Mouse (Mus musculus) NIH3T3 (cell line): ENCODE results near the gene Sept9.

Experiments used
- DNase-seq: peaks from one replicate; pipeline ENCODE4 v3.0.0-alpha.2; 2012; ENCODE audit warnings: low read depth

Gene Sept9

DNA sequence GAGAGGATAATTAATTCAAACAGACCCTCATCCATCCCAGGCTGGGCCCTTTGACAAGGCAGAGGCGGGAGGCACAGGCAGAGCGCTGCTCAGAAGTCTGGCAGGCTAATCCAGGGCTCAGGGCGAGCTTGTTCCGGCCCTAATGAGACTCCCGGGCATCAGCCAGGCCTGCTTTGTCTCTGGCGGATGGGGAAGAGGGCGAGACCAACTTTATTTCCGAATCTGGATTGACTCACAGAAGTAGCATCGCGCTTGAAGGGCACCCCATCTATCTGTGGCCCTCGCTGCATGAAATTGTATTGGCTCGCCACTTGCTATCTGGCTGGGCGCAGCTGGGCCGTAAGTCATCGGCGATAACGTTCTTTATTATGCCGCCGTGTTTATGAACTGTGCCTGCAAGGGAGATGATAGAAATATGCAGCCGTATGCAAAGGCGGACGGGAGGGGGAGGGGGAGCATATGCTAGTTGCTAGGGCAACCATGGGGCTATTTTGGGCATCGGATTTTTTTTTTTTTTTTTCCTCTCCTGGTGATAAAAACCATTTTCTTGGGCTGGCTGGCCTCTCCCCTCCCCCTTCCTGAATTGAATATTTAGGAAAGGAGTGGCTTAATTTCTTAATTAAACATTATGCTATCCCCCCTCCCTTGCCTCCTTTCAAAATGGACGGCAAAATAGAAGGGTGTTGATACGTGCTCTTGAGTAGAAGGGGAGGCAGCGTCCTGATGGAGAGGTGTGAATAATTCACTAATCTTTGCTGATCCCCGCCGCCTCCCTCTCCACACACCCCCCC, 208.4 kb downstream of the Sept9 start:
- DNase-seq: peak; percentile 29

DNA sequence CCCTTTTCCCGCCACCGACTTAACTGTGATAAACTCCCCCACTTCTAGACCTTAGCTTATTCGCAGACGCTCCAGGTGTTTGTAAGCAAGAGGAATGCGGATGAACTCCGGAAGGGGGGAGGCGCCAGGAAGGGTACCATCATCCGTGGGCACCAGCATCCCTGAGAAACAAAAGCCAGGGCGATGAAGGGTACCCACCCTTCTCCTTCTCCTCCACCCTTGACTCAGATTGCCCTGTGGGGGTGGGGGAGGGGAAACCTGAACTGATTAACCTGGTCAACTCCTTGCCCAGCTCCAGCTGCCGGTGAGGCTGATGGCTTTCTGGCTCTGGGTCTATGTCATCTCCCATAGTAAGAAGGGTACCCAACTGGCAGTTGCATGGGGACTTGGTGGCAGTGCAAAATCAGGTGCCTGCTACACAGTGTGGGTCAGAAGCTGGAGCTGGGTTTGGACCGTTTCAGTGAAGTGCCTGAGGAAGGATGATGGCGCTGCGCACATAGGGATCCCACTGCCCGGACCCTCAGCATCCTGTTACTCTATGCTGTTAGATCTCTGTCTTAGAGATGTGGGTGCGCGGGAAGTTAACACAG, 209.1 kb downstream of the Sept9 start:
- no peak for DNase-seq

DNA sequence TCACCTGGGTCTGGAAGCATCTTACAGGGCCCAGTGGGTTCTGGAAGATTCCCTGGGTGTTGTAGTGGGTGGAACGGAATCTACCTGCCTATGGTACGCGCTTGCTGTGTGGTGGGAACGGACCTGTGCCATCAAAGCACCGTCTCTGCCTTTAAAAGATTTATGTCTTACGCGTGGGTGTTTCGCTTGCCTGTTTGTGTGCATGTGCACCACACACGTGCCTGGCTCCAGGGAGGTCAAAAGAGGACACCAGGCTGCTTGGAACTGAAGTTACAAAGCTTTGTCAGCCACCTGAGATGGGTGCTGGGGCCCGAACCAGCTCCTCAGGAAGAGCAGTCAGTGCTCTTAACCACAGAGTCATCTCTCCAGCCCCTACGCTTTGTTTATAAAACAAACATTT, 209.9 kb downstream of the Sept9 start:
- DNase-seq: no peak

DNA sequence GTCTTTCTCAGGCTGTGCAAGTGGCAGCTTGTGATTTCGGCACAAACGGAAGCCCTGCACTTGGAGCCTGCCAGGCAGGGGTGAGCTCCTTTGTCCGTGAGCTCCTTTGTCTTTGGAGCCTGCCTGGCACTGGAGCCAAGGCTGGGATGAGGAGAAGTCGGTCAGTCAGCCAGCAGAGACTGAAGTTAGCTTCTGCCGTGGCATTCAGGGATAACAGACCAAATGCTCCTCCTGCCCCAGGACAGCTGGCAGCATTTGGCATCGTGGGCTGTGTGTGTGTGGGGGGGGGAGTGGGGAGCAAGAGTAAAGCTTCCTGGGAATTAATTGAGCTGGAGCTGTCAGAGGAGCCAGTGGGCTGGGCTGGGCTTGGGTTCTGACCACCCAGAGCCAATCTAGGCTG, 210.6 kb downstream of the Sept9 start:
- DNase-seq: no peak

DNA sequence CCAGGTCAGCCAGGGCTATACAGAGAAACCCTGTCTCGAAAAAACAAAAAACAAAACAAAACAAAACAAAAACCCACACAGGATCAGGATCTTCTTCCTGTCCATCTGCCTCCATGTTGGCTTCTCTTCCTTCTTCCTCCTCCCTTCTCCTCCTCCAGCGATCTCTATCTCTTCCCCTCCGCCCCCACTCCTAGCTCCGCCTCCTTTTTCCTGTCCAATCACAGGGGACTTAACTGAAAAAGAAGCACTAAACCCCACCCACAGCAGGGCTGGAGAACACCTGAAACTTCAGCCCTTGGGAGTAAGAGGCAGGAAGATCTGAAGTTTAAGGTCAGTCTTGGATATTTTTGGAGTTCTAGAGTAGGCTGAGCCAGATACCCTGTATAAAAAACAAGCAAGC, 212.2 kb downstream of the Sept9 start:
- no peak for DNase-seq
